Mouse (Mus musculus) CH12.LX (cell line): ENCODE measurements around the gene Tysnd1. TPM values are rescaled to one million over a fixed set of nuclear protein-coding genes. Genes with fewer than 3 reads are reported as not detected.

Source experiments
- DNase-seq: peaks from one replicate; pipeline ENCODE4 v3.0.0-alpha.2; 2013; ENCODE audit errors: extremely low read depth
- H3K27ac ChIP-seq: 2 replicates; pipeline ENCODE4 v1.5.1; 2012; ENCODE audit warnings: low read depth, mild to moderate bottlenecking, control low read depth, moderate library complexity; ENCODE audit not compliant: insufficient read depth
- H3K27me3 ChIP-seq: replicated peaks from 2 replicates; pipeline ENCODE3; 2012; ENCODE audit warnings: inconsistent platforms
- H3K36me3 ChIP-seq, 2 experiments: replicated peaks in 1 of 2; 2 replicates each; pipeline versions ENCODE3 to v1.6.1; 2012; ENCODE audit warnings: inconsistent platforms in 1 of 2, low read length in 1 of 2, mild to moderate bottlenecking in 1 of 2, mixed read lengths in 1 of 2, moderate library complexity in 1 of 2; ENCODE audit not compliant: control insufficient read depth in 1 of 2, insufficient read depth in 1 of 2
- H3K4me1 ChIP-seq, 2 experiments: 2 replicates each; pipeline ENCODE4 v1.6.1; 2012; ENCODE audit warnings: inconsistent platforms in 1 of 2, moderate library complexity in 1 of 2; ENCODE audit not compliant: insufficient read depth in 2 of 2, control insufficient read depth in 1 of 2
- H3K4me2 ChIP-seq: 2 replicates; pipeline ENCODE4 v1.6.1; 2012; ENCODE audit warnings: low read depth, mild to moderate bottlenecking, control low read depth; ENCODE audit not compliant: poor library complexity, insufficient read depth, severe bottlenecking
- H3K4me3 ChIP-seq, 3 experiments: fragments of 150-350 bp in 1 of 3; sonication (generic) in 1 of 3; replicated peaks in 1 of 3; 2 replicates each; pipeline versions ENCODE3 to v1.5.1; 2011 to 2012; ENCODE audit warnings: low read depth in 2 of 3, low read length in 2 of 3, mild to moderate bottlenecking in 2 of 3, moderate library complexity in 2 of 3, control low read depth in 1 of 3, improper control_type of control experiment in 1 of 3, inconsistent platforms in 1 of 3, mixed read lengths in 1 of 3; ENCODE audit not compliant: poor library complexity in 1 of 3
- H3K79me2 ChIP-seq: replicated peaks from 2 replicates; pipeline ENCODE4 v1.6.1; 2012; ENCODE audit warnings: mild to moderate bottlenecking, moderate library complexity; ENCODE audit not compliant: control insufficient read depth, poor library complexity, insufficient read depth, severe bottlenecking; ENCODE audit errors: extremely low read depth
- H3K9ac ChIP-seq: 2 replicates; pipeline ENCODE4 v1.6.1; 2012; ENCODE audit warnings: low read depth, mild to moderate bottlenecking, control low read depth, moderate library complexity; ENCODE audit not compliant: insufficient read depth
- H3K9me3 ChIP-seq: replicated peaks from 2 replicates; pipeline ENCODE3; 2012; ENCODE audit warnings: low read length, inconsistent platforms, mixed read lengths
- BHLHE40 ChIP-seq: IDR thresholded peaks from 2 replicates; pipeline ENCODE4 v1.6.1; 2011; ENCODE audit warnings: mild to moderate bottlenecking, low read depth, low read length, improper control_type of control experiment
- CHD1 ChIP-seq: IDR thresholded peaks from 2 replicates; pipeline ENCODE4 v1.6.1; 2012; ENCODE audit warnings: low read depth, low read length, improper control_type of control experiment, inconsistent platforms
- CHD2 ChIP-seq: IDR thresholded peaks from 2 replicates; pipeline ENCODE4 v1.6.1; 2011; ENCODE audit warnings: low read length, improper control_type of control experiment
- E2F4 ChIP-seq: IDR thresholded peaks from 2 replicates; pipeline ENCODE4 v1.6.1; 2011; ENCODE audit warnings: low read depth, low read length, improper control_type of control experiment; ENCODE audit not compliant: insufficient replicate concordance
- ELF1 ChIP-seq: IDR thresholded peaks from 2 replicates; pipeline ENCODE4 v1.6.1; 2014; ENCODE audit warnings: low read depth, mild to moderate bottlenecking, inconsistent platforms, low read length, improper control_type of control experiment
- EP300 ChIP-seq: IDR thresholded peaks from 2 replicates; pipeline ENCODE4 v1.6.1; 2011; ENCODE audit warnings: low read length, improper control_type of control experiment
- ETS1 ChIP-seq: conservative IDR thresholded peaks from 2 replicates; pipeline ENCODE4 v1.6.1; 2012; ENCODE audit warnings: low read depth, mild to moderate bottlenecking, inconsistent platforms, low read length, improper control_type of control experiment, moderate library complexity
- GABPA ChIP-seq: IDR thresholded peaks from 2 replicates; pipeline ENCODE4 v1.6.1; 2012; ENCODE audit warnings: low read depth, low read length, improper control_type of control experiment, inconsistent platforms; ENCODE audit not compliant: insufficient replicate concordance
- HCFC1 ChIP-seq: IDR thresholded peaks from 2 replicates; pipeline ENCODE4 v1.6.1; 2012; ENCODE audit warnings: low read depth, mild to moderate bottlenecking, inconsistent platforms, low read length, improper control_type of control experiment
- IRF4 ChIP-seq: IDR thresholded peaks from 2 replicates; pipeline ENCODE4 v1.6.1; 2014; ENCODE audit warnings: low read depth, mild to moderate bottlenecking, inconsistent platforms, low read length, improper control_type of control experiment
- JUND ChIP-seq: conservative IDR thresholded peaks from 2 replicates; pipeline ENCODE4 v1.6.1; 2011; ENCODE audit warnings: low read depth, low read length, improper control_type of control experiment
- KAT2A ChIP-seq: IDR thresholded peaks from 2 replicates; pipeline ENCODE4 v1.6.1; 2012; ENCODE audit warnings: low read length, improper control_type of control experiment, inconsistent platforms; ENCODE audit not compliant: insufficient replicate concordance
- MAFK ChIP-seq: IDR thresholded peaks from 2 replicates; pipeline ENCODE4 v1.6.1; 2011; ENCODE audit warnings: low read length, improper control_type of control experiment; ENCODE audit not compliant: insufficient replicate concordance
- MAX ChIP-seq: IDR thresholded peaks from 2 replicates; pipeline ENCODE4 v1.6.1; 2011; ENCODE audit warnings: low read length, improper control_type of control experiment
- MAZ ChIP-seq: IDR thresholded peaks from 2 replicates; pipeline ENCODE4 v1.6.1; 2012; ENCODE audit warnings: low read depth, mild to moderate bottlenecking, inconsistent platforms, low read length, improper control_type of control experiment, moderate library complexity
- MXI1 ChIP-seq: IDR thresholded peaks from 2 replicates; pipeline ENCODE4 v1.6.1; 2011; ENCODE audit warnings: mild to moderate bottlenecking, low read depth, low read length, improper control_type of control experiment
- MYC ChIP-seq: IDR thresholded peaks from 2 replicates; pipeline ENCODE4 v1.6.1; 2011; ENCODE audit warnings: low read depth, mild to moderate bottlenecking, improper control_type of control experiment, low read length
- NRF1 ChIP-seq: IDR thresholded peaks from 2 replicates; pipeline ENCODE4 v1.6.1; 2014; ENCODE audit warnings: low read depth, mild to moderate bottlenecking, inconsistent platforms, low read length, improper control_type of control experiment, moderate library complexity
- PAX5 ChIP-seq: IDR thresholded peaks from 2 replicates; pipeline ENCODE4 v1.6.1; 2012; ENCODE audit warnings: low read length, inconsistent platforms, mixed read lengths
- POLR2AphosphoS2 ChIP-seq: IDR thresholded peaks from 2 replicates; pipeline ENCODE4 v1.6.1; 2011; ENCODE audit warnings: low read depth, low read length, improper control_type of control experiment
- SIN3A ChIP-seq: IDR thresholded peaks from 2 replicates; pipeline ENCODE4 v1.6.1; 2012; ENCODE audit warnings: low read length, improper control_type of control experiment, inconsistent platforms
- SMC3 ChIP-seq: IDR thresholded peaks from 2 replicates; pipeline ENCODE4 v1.6.1; 2011; ENCODE audit warnings: low read depth, low read length, improper control_type of control experiment
- TCF12 ChIP-seq: IDR thresholded peaks from 2 replicates; pipeline ENCODE4 v1.6.1; 2014; ENCODE audit warnings: low read depth, mild to moderate bottlenecking, inconsistent platforms, low read length, improper control_type of control experiment
- UBTF ChIP-seq: IDR thresholded peaks from 2 replicates; pipeline ENCODE4 v1.6.1; 2012; ENCODE audit warnings: low read depth, mild to moderate bottlenecking, inconsistent platforms, low read length, improper control_type of control experiment, moderate library complexity
- USF1 ChIP-seq: IDR thresholded peaks from 2 replicates; pipeline ENCODE4 v1.6.1; 2014; ENCODE audit warnings: low read depth, mild to moderate bottlenecking, inconsistent platforms, low read length, improper control_type of control experiment
- USF2 ChIP-seq: conservative IDR thresholded peaks from 2 replicates; pipeline ENCODE4 v1.6.1; 2011; ENCODE audit warnings: low read depth, low read length, improper control_type of control experiment
- ZMIZ1 ChIP-seq: IDR thresholded peaks from 2 replicates; pipeline ENCODE4 v1.6.1; 2012; ENCODE audit warnings: low read depth, mild to moderate bottlenecking, inconsistent platforms, low read length, improper control_type of control experiment
- ZNF384 ChIP-seq: IDR thresholded peaks from 2 replicates; pipeline ENCODE4 v1.6.1; 2012; ENCODE audit warnings: low read depth, low read length, improper control_type of control experiment, inconsistent platforms
- dilution Hi-C: fragments of 300-500 bp; cut with MboI; formaldehyde crosslinking; loops from 2 replicates; pipeline ENCODE4 v1.14.3; 2020; ENCODE audit warnings: low sequenced_read_pairs; ENCODE audit not compliant: extremely low pct_unique_long_range_greater_than_20kb, extremely low pct_ligation_motif_present
- in situ Hi-C: fragments of 300-500 bp; cut with MboI; formaldehyde crosslinking; loops from 3 replicates; pipeline ENCODE4 v1.14.3; 2019; ENCODE audit warnings: low sequenced_read_pairs, low pct_ligation_motif_present, low pct_unique_long_range_greater_than_20kb, mixed read lengths
- polyA plus RNA-seq: library from polyadenylated mRNA; unstranded; fragments of >175 nt; gene quantifications from 2 replicates; pipeline ENCODE4 v1.2.1, GENCODE M21; 2012; ENCODE audit warnings: low read depth; ENCODE audit not compliant: insufficient read length
- total RNA-seq, 2 experiments: library from RNA; depleted of rRNA; stranded (reverse); fragments of 300-350 nt in 1 of 2; fragments of >200 nt in 1 of 2; gene quantifications; 2 replicates each; pipeline ENCODE4 v1.2.3; 2012 to 2014

Tysnd1 gene
- total and polyA plus RNA-seq, 3 experiments = 23.2 to 45.1 (median 38.9) TPM

- dilution Hi-C loops = no loop called here
- no peak overlapping the region for H3K4me2 ChIP-seq
These were observed 25.0 kb downstream of the Tysnd1 start for GRCm38 (mm10) chr10:61720331-61720730.

GRCm38 (mm10) chr10:61722215-61722614 is 26.9 kb downstream of the Tysnd1 start:
- peak overlapping the region in 1 of 3 experiments; percentile 15 for H3K4me3 ChIP-seq
- H3K27me3 ChIP-seq = no peaks in the 10 kb centered on the region
- in situ Hi-C loops = no loop called here
- H3K9ac ChIP-seq = peak overlapping the region; percentile 32
- no peaks in the 10 kb centered on the region for H3K79me2 ChIP-seq
- no peaks in the 10 kb centered on the region for H3K9me3 ChIP-seq
- H3K27ac ChIP-seq = no peak overlapping the region
- DNase-seq = no peak
- dilution Hi-C loops = no loop called here
- TF ChIP-seq GABPA (no peak), POLR2AphosphoS2 (no peak), MAFK (no peak), CHD1 (no peak), MYC (no peak), SIN3A (no peak), E2F4 (no peak), ZMIZ1 (no peak), IRF4 (no peak), CHD2 (no peak), BHLHE40 (no peak), MAZ (no peak), SMC3 (no peak), NRF1 (no peak), JUND (no peak), UBTF (no peak), EP300 (no peak), USF2 (no peak), HCFC1 (no peak)
- peaks cover 0 to 5% of the 10 kb centered on the region in 2 experiments; a peak in 2 of 4 replicates for H3K4me1 ChIP-seq
- peaks cover 5 to 24% of the 10 kb centered on the region in 2 experiments for H3K36me3 ChIP-seq
- peak overlapping the region; percentile 39 for H3K4me2 ChIP-seq

More at GRCm38 (mm10) chr10:61720331-61720730, 25.0 kb downstream of the Tysnd1 start:
- no peak overlapping the region for H3K9ac ChIP-seq
- TF ChIP-seq UBTF (no peak), USF1 (no peak), PAX5 (no peak), CHD1 (no peak), JUND (no peak), MYC (no peak), HCFC1 (no peak), KAT2A (no peak), MXI1 (no peak), ZNF384 (no peak), IRF4 (no peak), TCF12 (no peak), MAX (no peak), ELF1 (no peak), GABPA (no peak), ETS1 (no peak), POLR2AphosphoS2 (no peak)
- peaks cover 7 to 14% of the 10 kb centered on the region in 2 experiments for H3K4me1 ChIP-seq
- peaks cover 0 to 9% of the 10 kb centered on the region in 2 experiments for H3K36me3 ChIP-seq
- H3K27ac ChIP-seq = no peak overlapping the region
- DNase-seq = no peak
- H3K9me3 ChIP-seq = no peaks in the 10 kb centered on the region
- in situ Hi-C loops = no loop called here
- no peak overlapping the region for H3K4me3 ChIP-seq
- no peaks in the 10 kb centered on the region for H3K27me3 ChIP-seq
- no peaks in the 10 kb centered on the region for H3K79me2 ChIP-seq
